8 mouse cellular contexts compared by ENCODE assay signal in the genomic region with DNA sequence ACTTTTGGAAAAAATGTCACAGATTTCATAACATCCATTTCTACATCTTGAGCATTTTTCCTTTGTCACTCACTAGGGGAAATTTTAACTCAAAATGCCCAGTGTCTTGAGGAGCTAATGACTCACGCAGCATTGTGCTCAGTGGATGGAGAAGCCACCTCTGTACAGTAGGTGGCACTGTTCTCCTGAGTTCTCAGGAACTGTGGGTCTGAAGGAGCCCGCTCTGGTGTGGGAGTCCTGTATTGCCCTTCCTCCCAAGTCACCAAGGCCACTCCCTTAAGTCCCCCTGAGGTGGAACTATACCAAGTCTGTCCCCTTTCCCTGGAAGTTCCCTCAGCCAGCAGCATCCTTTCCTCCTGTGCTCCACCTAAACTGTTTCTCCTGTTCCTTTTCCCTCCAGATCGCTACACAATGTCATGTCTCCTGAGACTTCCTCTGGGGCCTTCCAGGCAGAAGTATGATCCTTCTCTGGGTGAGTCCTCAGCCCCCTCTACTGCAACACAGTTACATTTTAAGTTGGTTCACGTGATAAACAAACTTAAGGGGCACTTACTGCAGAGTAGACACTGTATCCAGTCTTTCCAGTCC. TPM values are rescaled to one million over a fixed set of nuclear protein-coding genes. Genes with fewer than 3 reads are reported as not detected.
DNase-seq lines count a peak whose midpoint lies in the region; ATAC-seq and TF ChIP-seq lines count a peak whose summit lies in the region.

No protein-coding gene starts in this region.

- H3K4me2 ChIP-seq in heart, embryonic 11.5 days = no peak overlapping the region
- H3K4me2 ChIP-seq in kidney, embryonic 14.5 days (replicated peaks; ENCODE audit: low read depth, low read length) = no peak overlapping the region
- no peak overlapping the region for H3K4me2 ChIP-seq in limb, embryonic 14.5 days (replicated peaks; ENCODE audit: low read depth, low read length, severe bottlenecking)
- no peak overlapping the region for H3K4me2 ChIP-seq in midbrain, embryonic 14.5 days (ENCODE audit: low read length)

- H3K4me1 ChIP-seq in heart, embryonic 11.5 days (ENCODE audit: control insufficient read depth, insufficient read depth, low read length) = no peaks in the 10 kb centered on the region
- H3K4me1 ChIP-seq in kidney, embryonic 14.5 days (ENCODE audit: control insufficient read depth, insufficient read depth, low read length) = no peaks in the 10 kb centered on the region
- no peaks in the 10 kb centered on the region for H3K4me1 ChIP-seq in limb, embryonic 14.5 days (ENCODE audit: control insufficient read depth, insufficient read depth, low read length)
- no peaks in the 10 kb centered on the region for H3K4me1 ChIP-seq in midbrain, embryonic 14.5 days (ENCODE audit: control insufficient read depth, insufficient read depth, low read length)

- no peaks in the 10 kb centered on the region for H3K9me3 ChIP-seq in heart, embryonic 11.5 days (replicated peaks; ENCODE audit: control insufficient read depth, low read length)
- H3K9me3 ChIP-seq in kidney, embryonic 14.5 days (ENCODE audit: control insufficient read depth, low read length) = no peaks in the 10 kb centered on the region
- no peaks in the 10 kb centered on the region for H3K9me3 ChIP-seq in limb, embryonic 14.5 days (ENCODE audit: control insufficient read depth, low read length)
- no peaks in the 10 kb centered on the region for H3K9me3 ChIP-seq in midbrain, embryonic 14.5 days (ENCODE audit: control insufficient read depth, low read length)

- no peak overlapping the region for H3K27ac ChIP-seq in heart, embryonic 11.5 days (ENCODE audit: low read depth, low read length)
- H3K27ac ChIP-seq in kidney, embryonic 14.5 days (ENCODE audit: low read depth, low read length) = no peak overlapping the region
- H3K27ac ChIP-seq in limb, embryonic 14.5 days (replicated peaks; ENCODE audit: low read depth, low read length) = no peak overlapping the region
- no peak overlapping the region for H3K27ac ChIP-seq in midbrain, embryonic 14.5 days (replicated peaks; ENCODE audit: low read depth, low read length)

- H3K36me3 ChIP-seq in heart, embryonic 11.5 days (ENCODE audit: control insufficient read depth, insufficient read depth, low read length) = no peaks in the 10 kb centered on the region
- no peaks in the 10 kb centered on the region for H3K36me3 ChIP-seq in kidney, embryonic 14.5 days (ENCODE audit: control insufficient read depth, insufficient read depth, low read length)
- H3K36me3 ChIP-seq in limb, embryonic 14.5 days (ENCODE audit: control insufficient read depth, insufficient read depth, low read length) = no peaks in the 10 kb centered on the region
- H3K36me3 ChIP-seq in midbrain, embryonic 14.5 days (ENCODE audit: control insufficient read depth, insufficient read depth, low read length) = no peaks in the 10 kb centered on the region

- no peak overlapping the region for H3K4me3 ChIP-seq in heart, embryonic 11.5 days (ENCODE audit: low read depth, low read length)
- H3K4me3 ChIP-seq in kidney, embryonic 14.5 days (ENCODE audit: low read length) = no peak overlapping the region
- H3K4me3 ChIP-seq in limb, embryonic 14.5 days (replicated peaks; ENCODE audit: low read length) = no peak overlapping the region
- H3K4me3 ChIP-seq in midbrain, embryonic 14.5 days (replicated peaks; ENCODE audit: low read depth, low read length) = no peak overlapping the region

- DNase-seq in A20 (ENCODE audit: low read depth, low spot score) = peak; percentile 95
- DNase-seq in adrenal gland, adult 2 months = peak; percentile 67
- DNase-seq in embryo, embryonic 9.5 days (ENCODE audit: extremely low spot score) = peak; percentile 57
- peak; percentile 64 for DNase-seq in limb, embryonic 14.5 days (ENCODE audit: low spot score)
- peak; percentile 87 for DNase-seq in midbrain, embryonic 14.5 days
- DNase-seq in spleen, adult 12 weeks (ENCODE audit: low spot score) = peak; percentile 30

- 28% methylated on average over 4 of the region's 4 CpGs for WGBS in heart, embryonic 11.5 days (ENCODE audit: insufficient replicate concordance)
- WGBS in kidney, embryonic 14.5 days = 26% methylated on average over 4 of the region's 4 CpGs
- WGBS in limb, embryonic 14.5 days = 28% methylated on average over 4 of the region's 4 CpGs
- WGBS in midbrain, embryonic 14.5 days = 29% methylated on average over 4 of the region's 4 CpGs

- no peak overlapping the region for H3K9ac ChIP-seq in heart, embryonic 11.5 days (ENCODE audit: low read depth, low read length)
- H3K9ac ChIP-seq in kidney, embryonic 14.5 days (ENCODE audit: low read depth, low read length) = no peak overlapping the region
- H3K9ac ChIP-seq in limb, embryonic 14.5 days (ENCODE audit: low read depth, low read length, severe bottlenecking) = no peak overlapping the region
- H3K9ac ChIP-seq in midbrain, embryonic 14.5 days (replicated peaks; ENCODE audit: low read length) = no peak overlapping the region

- peak; percentile 60 for ATAC-seq in heart, embryonic 11.5 days (replicated peaks; ENCODE audit: insufficient number of reproducible peaks, low FRiP score, low TSS enrichment)
- ATAC-seq in kidney, embryonic 14.5 days (ENCODE audit: low FRiP score, low TSS enrichment) = peak; percentile 94
- ATAC-seq in limb, embryonic 14.5 days (ENCODE audit: low FRiP score, low read depth) = peak; percentile 82
- peak; percentile 84 for ATAC-seq in midbrain, embryonic 14.5 days (ENCODE audit: low FRiP score, low TSS enrichment)

- TF ChIP-seq POLR2A in limb, embryonic 14.5 days (IDR thresholded peaks at IDR 0.05; ENCODE audit: borderline replicate concordance, extremely low read depth, insufficient read depth, insufficient read length) = no peak

- H3K27me3 ChIP-seq in heart, embryonic 11.5 days (ENCODE audit: control insufficient read depth, insufficient read depth, low read length) = no peaks in the 10 kb centered on the region
- no peaks in the 10 kb centered on the region for H3K27me3 ChIP-seq in kidney, embryonic 14.5 days (ENCODE audit: control insufficient read depth, insufficient read depth, low read length)
- no peaks in the 10 kb centered on the region for H3K27me3 ChIP-seq in limb, embryonic 14.5 days (ENCODE audit: control insufficient read depth, insufficient read depth, low read length)
- H3K27me3 ChIP-seq in midbrain, embryonic 14.5 days (ENCODE audit: control insufficient read depth, insufficient read depth, low read length) = no peaks in the 10 kb centered on the region

RNA-seq across cellular contexts. Expression of a gene that starts 30.2 kb away (rescaled TPM):
- total RNA-seq in adrenal gland, adult 2 months (2021) = 10 to 100 TPM; 29.3 to 33.3 TPM
- polyA plus RNA-seq in adrenal gland, adult 2 months (2012; rRNA removed) = 35.9 and 38.5 TPM in 2 replicates
- polyA plus RNA-seq in heart, embryonic 11.5 days (2014; fragmentation: Nextera tagmentation; extraction: Ambion mirVana) = 5.6 and 6.8 TPM in 2 replicates
- polyA plus RNA-seq in kidney, embryonic 14.5 days (2014; fragmentation: Nextera tagmentation; extraction: Ambion mirVana) = 8.3 and 13.4 TPM in 2 replicates
- 114 and 148 TPM in 2 replicates for polyA plus RNA-seq in limb, embryonic 14.5 days (2012; rRNA removed)
- polyA plus RNA-seq in limb, embryonic 14.5 days (2014; fragmentation: Nextera tagmentation; extraction: Ambion mirVana) = 81.4 and 84.3 TPM in 2 replicates
- 18.0 and 22.7 TPM in 2 replicates for polyA plus RNA-seq in midbrain, embryonic 14.5 days (2014; fragmentation: Nextera tagmentation; extraction: Ambion mirVana)

RNA-seq across cellular contexts. Expression of a gene that starts 34.1 kb away (rescaled TPM):
- not detected for total RNA-seq in adrenal gland, adult 2 months (2021)
- polyA plus RNA-seq in adrenal gland, adult 2 months (2012; rRNA removed) = 0.06 TPM in 1 of 2 replicates, not detected in the other
- not detected in 2 replicates for polyA plus RNA-seq in heart, embryonic 11.5 days (2014; fragmentation: Nextera tagmentation; extraction: Ambion mirVana)
- polyA plus RNA-seq in kidney, embryonic 14.5 days (2014; fragmentation: Nextera tagmentation; extraction: Ambion mirVana) = not detected in 2 replicates
- 0.03 and 0.06 TPM in 2 replicates for polyA plus RNA-seq in limb, embryonic 14.5 days (2012; rRNA removed)
- polyA plus RNA-seq in limb, embryonic 14.5 days (2014; fragmentation: Nextera tagmentation; extraction: Ambion mirVana) = not detected in 2 replicates
- polyA plus RNA-seq in midbrain, embryonic 14.5 days (2014; fragmentation: Nextera tagmentation; extraction: Ambion mirVana) = 0.24 TPM in 1 of 2 replicates, not detected in the other

RNA-seq across cellular contexts. Expression of a gene that starts 57.4 kb away (rescaled TPM):
- 10 to 100 TPM; 33.0 to 35.2 TPM for total RNA-seq in adrenal gland, adult 2 months (2021)
- polyA plus RNA-seq in adrenal gland, adult 2 months (2012; rRNA removed) = 38.2 and 38.7 TPM in 2 replicates
- polyA plus RNA-seq in heart, embryonic 11.5 days (2014; fragmentation: Nextera tagmentation; extraction: Ambion mirVana) = 31.4 and 32.2 TPM in 2 replicates
- 26.5 and 38.3 TPM in 2 replicates for polyA plus RNA-seq in kidney, embryonic 14.5 days (2014; fragmentation: Nextera tagmentation; extraction: Ambion mirVana)
- polyA plus RNA-seq in limb, embryonic 14.5 days (2012; rRNA removed) = 20.6 and 22.3 TPM in 2 replicates
- 33.8 and 34.2 TPM in 2 replicates for polyA plus RNA-seq in limb, embryonic 14.5 days (2014; fragmentation: Nextera tagmentation; extraction: Ambion mirVana)
- 9.0 and 13.3 TPM in 2 replicates for polyA plus RNA-seq in midbrain, embryonic 14.5 days (2014; fragmentation: Nextera tagmentation; extraction: Ambion mirVana)

Comparison
In these comparisons a context has a peak if more than half of its experiments do, and no peak if none do; other contexts are left out.
1. DNase-seq: peak in every context shown above with its lines; median percentile 95 in A20; 87 in midbrain, embryonic 14.5 days; 67 in adrenal gland, adult 2 months; 64 in limb, embryonic 14.5 days; 57 in embryo, embryonic 9.5 days; 30 in spleen, adult 12 weeks.